ENCODE assay signal across 8 mouse cellular contexts in the genomic region with DNA sequence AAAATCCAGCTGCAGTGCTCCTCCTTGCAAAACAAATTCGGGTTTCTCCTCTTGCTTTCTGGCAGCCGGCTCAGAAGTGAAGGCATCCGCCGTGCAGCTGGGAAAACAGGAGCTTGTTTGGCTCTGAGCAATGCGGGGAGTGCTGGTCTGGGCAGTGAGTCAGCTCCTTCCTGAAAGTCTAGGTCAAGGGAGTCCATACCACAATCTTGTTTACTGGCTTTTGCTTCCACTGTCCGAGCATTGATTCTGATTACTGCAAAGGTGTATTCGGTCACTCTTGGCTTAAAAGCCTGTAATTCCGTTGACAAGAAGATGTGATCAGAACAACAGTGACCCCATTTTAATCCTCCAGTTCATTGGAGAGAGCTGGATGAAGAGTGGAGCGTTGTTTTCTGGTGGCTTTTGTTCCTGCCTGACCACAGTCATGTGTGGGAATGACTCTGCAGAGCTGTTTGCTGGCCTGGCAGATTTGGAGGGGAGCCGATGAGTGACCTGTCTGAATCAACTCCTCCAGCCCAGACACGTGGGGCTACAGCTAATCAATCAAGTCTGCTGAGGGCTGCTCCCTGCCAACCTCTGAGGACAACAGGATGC.
A peak's percentile ranks its signal among the peaks of the same experiment; 100 is the strongest.
DNase-seq lines count a peak whose midpoint lies in the region; ATAC-seq and TF ChIP-seq lines count a peak whose summit lies in the region.

No protein-coding gene starts in this region.

- POLR2A ChIA-PET in Patski (lab: Charles Lee): interaction anchor here (0.9 to 1.0 kb wide), 2 partner anchors 36 to 67 kb away, joined by 3 to 8 read pairs; no protein-coding TSS in a partner anchor

- H3K4me2 ChIP-seq in intestine, embryonic 14.5 days (ENCODE audit: low read length): no peak overlapping the region

- WGBS in intestine, embryonic 14.5 days: 36% methylated on average over 11 of the region's 11 CpGs
- WGBS in thymus, adult 2 months: 28% methylated on average over 11 of the region's 11 CpGs

- no peak overlapping the region for H3K9ac ChIP-seq in intestine, embryonic 14.5 days (ENCODE audit: low read length)

- 0 out of 2 replicates have a peak, but pooled peaks cover 5% of the 10 kb centered on the region for H3K4me1 ChIP-seq in intestine, embryonic 14.5 days (replicated peaks; ENCODE audit: control insufficient read depth, insufficient read depth, low read length)
- peaks cover 8% of the 10 kb centered on the region for H3K4me1 ChIP-seq in thymus, adult 2 months (replicated peaks; ENCODE audit: control insufficient read depth, insufficient read depth, low read length)

- H3K27me3 ChIP-seq in Patski: no peaks in the 10 kb centered on the region
- no peaks in the 10 kb centered on the region for H3K27me3 ChIP-seq in intestine, embryonic 14.5 days (replicated peaks; ENCODE audit: control insufficient read depth, insufficient read depth, low read length)
- H3K27me3 ChIP-seq in thymus, adult 2 months (ENCODE audit: control insufficient read depth, insufficient read depth, low read length): no peaks in the 10 kb centered on the region

- peak; percentile 94 for ATAC-seq in Patski
- ATAC-seq in intestine, embryonic 14.5 days (replicated peaks; ENCODE audit: low FRiP score, low TSS enrichment, low read depth): 0 out of 2 replicates have a peak, but pooled peaks have one; percentile 47
- ATAC-seq in megakaryocyte-erythroid progenitor cell, adult 5-6 weeks (replicated peaks; ENCODE audit: low FRiP score, low TSS enrichment, poor library complexity, severe bottlenecking): peak; percentile 40; the same call in 1 of the 2 replicates
- ATAC-seq in erythroid progenitor cell, adult 5-6 weeks (replicated peaks; ENCODE audit: low FRiP score, poor library complexity, severe bottlenecking): no peak; the same call in 1 of the 2 replicates

- peak; percentile 88 for DNase-seq in 416B (ENCODE audit: low read depth)
- peak; percentile 90 for DNase-seq in Patski (ENCODE audit: low read depth, low spot score)
- DNase-seq in frontal cortex, postnatal 36 days (ENCODE audit: low spot score in 2 of 2): peak; percentile 24 to 34
- DNase-seq in intestine, embryonic 14.5 days (ENCODE audit: low spot score): peak; percentile 51
- peak; percentile 22 to 50 for DNase-seq in left cerebral cortex, adult 9 months (ENCODE audit: low spot score in 2 of 2)
- no peak for DNase-seq in thymus, adult 2 months

- no peak overlapping the region for H3K4me3 ChIP-seq in intestine, embryonic 14.5 days (ENCODE audit: low read depth, low read length)
- H3K4me3 ChIP-seq in thymus, adult 2 months (ENCODE audit: control insufficient read depth, insufficient read depth, low read length): no peak overlapping the region

- no peak overlapping the region; the same call in 1 of the 2 replicates for H3K27ac ChIP-seq in intestine, embryonic 14.5 days (ENCODE audit: low read depth)
- H3K27ac ChIP-seq in thymus, adult 2 months (ENCODE audit: control insufficient read depth, insufficient read depth, low read length): no peak overlapping the region

- TF ChIP-seq POLR2A in thymus, adult 2 months (IDR thresholded peaks at IDR 0.05; ENCODE audit: control insufficient read depth, extremely low read depth, insufficient read depth, low read length, poor library complexity): no peak

- CTCF ChIA-PET in Patski (lab: Charles Lee): interaction anchor here (0.7 to 1.5 kb wide), 7 partner anchors 20 to 139 kb away, joined by 3 to 5 read pairs (median 3); partner anchors contain the start of gene Gadd45a

- TF ChIP-seq CTCF in Patski (IDR thresholded peaks at IDR 0.05): no peak
- TF ChIP-seq CTCF in thymus, adult 2 months (IDR thresholded peaks at IDR 0.05; ENCODE audit: borderline replicate concordance, control insufficient read depth, extremely low read depth, insufficient read depth, low read length, poor library complexity): no peak

- H3K36me3 ChIP-seq in intestine, embryonic 14.5 days (ENCODE audit: control insufficient read depth, insufficient read depth, low read length): no peaks in the 10 kb centered on the region
- H3K36me3 ChIP-seq in thymus, adult 2 months (ENCODE audit: control insufficient read depth, insufficient read depth, low read length): no peaks in the 10 kb centered on the region

- no peaks in the 10 kb centered on the region for H3K9me3 ChIP-seq in intestine, embryonic 14.5 days (ENCODE audit: control insufficient read depth, low read length)

- in situ Hi-C loops in Patski (cut with MboI; ENCODE audit: low pct_unique_long_range_greater_than_20kb): loop anchor here (5.0 kb wide), 1 partner anchor 60 kb away; no protein-coding TSS in a partner anchor
